Mouse (Mus musculus) embryonic facial prominence, embryonic 15.5 days (tissue): ENCODE results near the gene Slc38a1. TPM values are rescaled to one million over a fixed set of nuclear protein-coding genes. Genes with fewer than 3 reads are reported as not detected.
A peak's percentile ranks its signal among the peaks of the same experiment; 100 is the strongest.

ENCODE experiments used
- ATAC-seq: fragments of 200-750 bp; cut with Nextera tagmentation; 2 replicates; pipeline ENCODE4 v1.8.0; 2017; ENCODE audit warnings: low read depth, moderate TSS enrichment; ENCODE audit not compliant: insufficient number of reproducible peaks, low FRiP score, low TSS enrichment
- H3K27ac ChIP-seq: fragments of 300-500 bp; sonication (generic); replicated peaks from 2 replicates; pipeline ENCODE4 v1.5.1; 2015; ENCODE audit warnings: mild to moderate bottlenecking, inconsistent platforms
- H3K27me3 ChIP-seq: fragments of 300-500 bp; sonication (generic); 2 replicates; pipeline ENCODE4 v1.6.1; 2015; ENCODE audit warnings: inconsistent platforms
- H3K36me3 ChIP-seq: fragments of 300-500 bp; sonication (generic); 2 replicates; pipeline ENCODE4 v1.6.1; 2015; ENCODE audit warnings: mild to moderate bottlenecking, inconsistent platforms
- H3K4me1 ChIP-seq: fragments of 300-500 bp; sonication (generic); 2 replicates; pipeline ENCODE4 v1.6.1; 2015; ENCODE audit warnings: inconsistent platforms
- H3K4me2 ChIP-seq: fragments of 300-500 bp; sonication (generic); replicated peaks from 2 replicates; pipeline ENCODE4 v1.6.1; 2015; ENCODE audit warnings: mild to moderate bottlenecking, inconsistent platforms
- H3K4me3 ChIP-seq: fragments of 300-500 bp; sonication (generic); replicated peaks from 2 replicates; pipeline ENCODE4 v1.5.1; 2015; ENCODE audit warnings: mild to moderate bottlenecking, inconsistent platforms
- H3K9ac ChIP-seq: fragments of 300-500 bp; sonication (generic); 2 replicates; pipeline ENCODE4 v1.6.1; 2015; ENCODE audit warnings: inconsistent platforms
- H3K9me3 ChIP-seq: fragments of 300-500 bp; sonication (generic); replicated peaks from 2 replicates; pipeline ENCODE4 v1.6.1; 2016; ENCODE audit warnings: inconsistent platforms
- WGBS: fragments of 180-500 bp; shearing (Covaris S2); methylation state at CpG from one replicate; pipeline ENCODE4 v1.1.7; 2015; 5-methylcytosine and 5-hydroxymethylcytosine counted together
- polyA plus RNA-seq: library from polyadenylated mRNA; unstranded; fragments of >200 nt; fragmentation: Nextera tagmentation; extraction: Ambion mirVana; gene quantifications from 2 replicates; pipeline ENCODE4 v1.2.1, GENCODE M21; 2015

The Slc38a1 gene
- polyA plus RNA-seq, 1 experiment from 2014 or later: 44.6 TPM

DNA sequence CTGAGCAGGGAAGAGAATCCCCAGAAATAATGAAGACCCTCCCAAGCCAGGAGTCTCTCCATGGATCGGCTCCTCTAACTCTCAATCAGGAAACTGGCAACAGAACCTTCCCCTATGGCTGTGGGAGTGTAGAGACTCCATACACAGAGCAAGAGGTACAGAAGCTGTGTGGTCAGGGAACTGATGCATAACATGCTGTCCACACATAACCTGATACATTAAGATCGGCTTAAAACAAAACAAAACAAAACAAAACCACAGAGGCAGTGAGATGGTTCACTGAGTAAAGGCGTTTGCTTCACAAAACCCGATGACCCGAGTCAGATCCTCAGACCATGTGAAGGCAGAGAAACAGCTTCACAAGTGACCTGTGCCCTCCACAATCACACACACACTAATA lies 35.3 kb downstream of the Slc38a1 start:
- WGBS: 80% methylated on average over 5 of the region's 5 CpGs
- H3K9ac ChIP-seq: no peak overlapping the region
- H3K4me2 ChIP-seq: no peak overlapping the region
- no peak for ATAC-seq
- H3K27me3 ChIP-seq: no peaks in the 10 kb centered on the region
- H3K27ac ChIP-seq: no peak overlapping the region
- H3K36me3 ChIP-seq: peaks cover 23% of the 10 kb centered on the region; the same call in 1 of the 2 replicates
- no peaks in the 10 kb centered on the region for H3K9me3 ChIP-seq
- H3K4me1 ChIP-seq: peaks cover 11% of the 10 kb centered on the region
- no peak overlapping the region for H3K4me3 ChIP-seq

DNA sequence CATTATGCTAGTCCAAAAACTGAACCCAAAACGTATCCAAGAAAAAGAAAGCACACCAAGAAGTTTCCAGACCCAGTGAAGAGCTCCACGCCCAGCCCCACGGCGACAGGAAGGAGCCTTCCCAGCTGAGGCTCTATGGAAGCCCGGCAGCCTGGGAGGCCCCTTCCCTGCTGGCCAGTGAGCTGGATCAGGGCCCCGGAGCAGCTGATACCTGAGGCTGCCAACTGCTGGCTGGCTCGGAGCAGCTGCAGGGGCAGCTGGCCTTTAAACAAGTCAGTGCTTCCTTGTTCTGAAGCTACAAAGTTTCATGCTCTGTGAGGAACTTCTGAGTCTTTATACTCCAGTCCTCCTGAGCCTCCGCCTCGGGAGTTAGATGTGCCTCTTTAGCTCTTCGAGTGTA lies 38.4 kb downstream of the Slc38a1 start:
- Histone ChIP-seq H3K9ac (no peak overlapping the region), H3K9me3 (no peaks in the 10 kb centered on the region), H3K4me1 (peaks cover 11% of the 10 kb centered on the region), H3K4me3 (no peak overlapping the region), H3K4me2 (0 out of 2 replicates have a peak overlapping the region, but pooled peaks have one; percentile 19), H3K36me3 (peaks cover 17% of the 10 kb centered on the region; the same call in 1 of the 2 replicates), H3K27ac (peak overlapping the region; percentile 52), H3K27me3 (no peaks in the 10 kb centered on the region)
- WGBS: 47% methylated on average over 10 of the region's 10 CpGs
- peak; percentile 85 for ATAC-seq

- Histone ChIP-seq H3K4me3 (no peak overlapping the region), H3K36me3 (peaks cover 17% of the 10 kb centered on the region; the same call in 1 of the 2 replicates), H3K9ac (no peak overlapping the region), H3K27ac (0 out of 2 replicates have a peak overlapping the region, but pooled peaks have one; percentile 22), H3K4me2 (no peak overlapping the region), H3K9me3 (no peaks in the 10 kb centered on the region), H3K27me3 (no peaks in the 10 kb centered on the region), H3K4me1 (peaks cover 24% of the 10 kb centered on the region)
- no peak for ATAC-seq
- 82% methylated on average over 16 of the region's 16 CpGs for WGBS
These were observed 40.7 kb downstream of the Slc38a1 start for GRCm38 (mm10) chr15:96602043-96602442.

GRCm38 (mm10) chr15:96599852-96600781 lies 42.6 kb downstream of the Slc38a1 start:
- no peaks in the 10 kb centered on the region for H3K9me3 ChIP-seq
- no peak overlapping the region for H3K4me3 ChIP-seq
- no peak overlapping the region for H3K9ac ChIP-seq
- peaks cover 23% of the 10 kb centered on the region for H3K4me1 ChIP-seq
- ATAC-seq: no peak
- no peak overlapping the region for H3K27ac ChIP-seq
- no peaks in the 10 kb centered on the region for H3K27me3 ChIP-seq
- no peak overlapping the region for H3K4me2 ChIP-seq
- peaks cover 10% of the 10 kb centered on the region; the same call in 1 of the 2 replicates for H3K36me3 ChIP-seq
- WGBS: 92% methylated on average over 21 of the region's 21 CpGs

GRCm38 (mm10) chr15:96598888-96599578 lies 43.7 kb downstream of the Slc38a1 start:
- H3K4me3 ChIP-seq: no peak overlapping the region
- no peak overlapping the region for H3K9ac ChIP-seq
- WGBS: 58% methylated on average over 11 of the region's 11 CpGs
- no peak overlapping the region for H3K27ac ChIP-seq
- no peak overlapping the region for H3K4me2 ChIP-seq
- peaks cover 10% of the 10 kb centered on the region; the same call in 1 of the 2 replicates for H3K36me3 ChIP-seq
- ATAC-seq: no peak; the same call in 1 of the 2 replicates
- H3K9me3 ChIP-seq: no peaks in the 10 kb centered on the region
- H3K27me3 ChIP-seq: no peaks in the 10 kb centered on the region
- peaks cover 19% of the 10 kb centered on the region; the same call in 1 of the 2 replicates for H3K4me1 ChIP-seq

- peaks cover 10% of the 10 kb centered on the region; the same call in 1 of the 2 replicates for H3K36me3 ChIP-seq
- H3K4me1 ChIP-seq: peaks cover 20% of the 10 kb centered on the region
- no peak overlapping the region for H3K4me3 ChIP-seq
- WGBS: 92% methylated on average over 9 of the region's 9 CpGs
- no peak overlapping the region for H3K4me2 ChIP-seq
- no peak overlapping the region for H3K27ac ChIP-seq
- no peak overlapping the region for H3K9ac ChIP-seq
- no peaks in the 10 kb centered on the region for H3K27me3 ChIP-seq
- no peaks in the 10 kb centered on the region for H3K9me3 ChIP-seq
- ATAC-seq: no peak
These were observed 45.6 kb downstream of the Slc38a1 start for GRCm38 (mm10) chr15:96597116-96597515.

DNA sequence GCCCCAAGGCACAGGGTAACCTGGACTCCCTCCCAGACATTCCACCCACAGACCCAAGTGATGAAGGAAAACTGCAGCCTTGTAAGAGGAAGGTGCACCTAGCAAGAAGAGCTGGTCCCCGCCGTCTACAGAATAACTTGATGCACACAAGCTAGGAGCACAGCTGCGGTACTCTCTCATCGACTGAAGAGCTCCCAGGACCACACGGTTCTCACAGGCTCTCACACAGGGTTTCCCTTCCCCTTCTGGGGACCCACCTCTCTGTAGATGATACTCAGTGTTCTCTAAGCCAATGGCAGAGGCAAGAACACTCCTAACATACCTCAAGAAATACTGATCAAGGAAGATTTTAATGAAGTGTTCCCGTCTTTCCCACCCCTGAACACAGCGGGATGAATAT lies 48.4 kb downstream of the Slc38a1 start:
- H3K4me3 ChIP-seq: no peak overlapping the region
- no peak overlapping the region for H3K9ac ChIP-seq
- peaks cover 20% of the 10 kb centered on the region for H3K4me1 ChIP-seq
- no peak overlapping the region for H3K27ac ChIP-seq
- H3K9me3 ChIP-seq: no peaks in the 10 kb centered on the region
- ATAC-seq: no peak
- no peaks in the 10 kb centered on the region for H3K36me3 ChIP-seq
- WGBS: 85% methylated on average over 7 of the region's 7 CpGs
- no peaks in the 10 kb centered on the region for H3K27me3 ChIP-seq
- no peak overlapping the region for H3K4me2 ChIP-seq

GRCm38 (mm10) chr15:96593866-96594265 lies 48.8 kb downstream of the Slc38a1 start:
- 69% methylated on average over 7 of the region's 7 CpGs for WGBS
- H3K27ac ChIP-seq: peak overlapping the region; percentile 24; the same call in 1 of the 2 replicates
- H3K9ac ChIP-seq: no peak overlapping the region
- H3K36me3 ChIP-seq: no peaks in the 10 kb centered on the region
- peaks cover 16% of the 10 kb centered on the region for H3K4me1 ChIP-seq
- no peak overlapping the region for H3K4me3 ChIP-seq
- H3K4me2 ChIP-seq: no peak overlapping the region
- no peaks in the 10 kb centered on the region for H3K27me3 ChIP-seq
- ATAC-seq: no peak
- H3K9me3 ChIP-seq: no peaks in the 10 kb centered on the region

- no peak overlapping the region for H3K9ac ChIP-seq
- no peak for ATAC-seq
These were observed 49.3 kb downstream of the Slc38a1 start for GRCm38 (mm10) chr15:96593457-96593856.

DNA sequence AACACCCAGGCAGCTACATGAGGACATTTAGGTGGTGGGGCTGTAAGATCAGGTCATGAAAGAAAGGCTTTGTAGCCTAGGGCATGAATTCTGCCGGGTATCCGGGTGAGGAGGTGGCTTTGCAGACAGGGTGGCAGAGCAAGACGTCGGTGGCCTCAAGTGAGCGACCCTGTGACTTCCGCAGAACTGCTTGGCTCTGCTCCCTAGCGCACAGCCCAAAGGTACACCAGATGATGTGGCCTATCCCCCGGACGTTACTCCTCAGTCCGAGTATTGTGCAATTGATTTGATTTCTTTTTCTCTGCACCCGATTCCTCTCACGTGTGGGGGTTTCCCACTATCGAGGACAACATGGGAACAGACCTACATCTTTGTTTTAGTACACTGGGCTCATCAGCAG lies 49.7 kb downstream of the Slc38a1 start:
- ATAC-seq: no peak
- H3K36me3 ChIP-seq: 0 out of 2 replicates have a peak, but pooled peaks cover 6% of the 10 kb centered on the region
- H3K4me2 ChIP-seq: no peak overlapping the region
- 0 out of 2 replicates have a peak overlapping the region, but pooled peaks have one; percentile 24 for H3K27ac ChIP-seq
- 63% methylated on average over 13 of the region's 13 CpGs for WGBS
- H3K4me1 ChIP-seq: peaks cover 8% of the 10 kb centered on the region; the same call in 1 of the 2 replicates
- no peaks in the 10 kb centered on the region for H3K9me3 ChIP-seq
- H3K4me3 ChIP-seq: no peak overlapping the region
- H3K9ac ChIP-seq: no peak overlapping the region
- H3K27me3 ChIP-seq: no peaks in the 10 kb centered on the region

More at GRCm38 (mm10) chr15:96593457-96593856, 49.3 kb downstream of the Slc38a1 start:
- Histone ChIP-seq H3K27ac (peak overlapping the region; percentile 24; the same call in 1 of the 2 replicates), H3K27me3 (no peaks in the 10 kb centered on the region), H3K4me3 (no peak overlapping the region), H3K36me3 (0 out of 2 replicates have a peak, but pooled peaks cover 4% of the 10 kb centered on the region), H3K4me1 (peaks cover 12% of the 10 kb centered on the region), H3K4me2 (no peak overlapping the region), H3K9me3 (no peaks in the 10 kb centered on the region)
- 54% methylated on average over 6 of the region's 6 CpGs for WGBS

DNA sequence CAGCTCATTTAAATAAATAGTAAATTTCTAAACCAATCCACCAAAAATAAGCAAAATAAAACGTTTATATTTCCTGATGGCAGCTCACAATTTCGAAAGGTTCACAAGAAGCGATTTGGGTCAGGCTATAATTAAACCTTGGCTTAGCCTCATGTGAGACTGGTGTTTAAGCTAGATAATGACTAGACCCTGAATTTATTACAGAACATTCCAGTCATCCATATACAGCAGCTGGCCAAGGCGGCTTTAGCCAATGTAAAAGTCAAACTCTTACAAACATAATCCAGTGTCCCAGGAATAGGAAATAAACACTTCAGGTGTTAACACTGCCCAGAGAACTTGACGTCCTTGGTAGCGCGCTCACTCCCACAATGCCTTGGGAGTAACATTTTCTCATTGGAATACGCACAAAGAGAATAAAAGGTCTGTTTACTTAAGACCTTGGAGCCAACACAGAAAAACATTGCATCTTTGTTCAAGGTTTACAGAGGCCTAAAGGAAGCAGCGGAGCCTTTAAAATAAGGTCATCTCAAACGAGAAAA lies 50.8 kb downstream of the Slc38a1 start:
- ATAC-seq: no peak
- peaks cover 8% of the 10 kb centered on the region; the same call in 1 of the 2 replicates for H3K4me1 ChIP-seq
- no peak overlapping the region for H3K4me3 ChIP-seq
- H3K4me2 ChIP-seq: no peak overlapping the region
- no peaks in the 10 kb centered on the region for H3K9me3 ChIP-seq
- no peak overlapping the region for H3K27ac ChIP-seq
- no peaks in the 10 kb centered on the region for H3K27me3 ChIP-seq
- H3K9ac ChIP-seq: no peak overlapping the region
- H3K36me3 ChIP-seq: peaks cover 13% of the 10 kb centered on the region; the same call in 1 of the 2 replicates
- 75% methylated on average over 10 of the region's 10 CpGs for WGBS
